Mouse (Mus musculus): ENCODE results near the gene Trmt1. TPM values are rescaled to one million over a fixed set of nuclear protein-coding genes. Genes with fewer than 3 reads are reported as not detected.

The Trmt1 gene
- polyA plus RNA-seq, 1 experiment from 2014 or later = 71.7 TPM

- no peak for DNase-seq (ENCODE audit: low spot score)
- H3K9me3 ChIP-seq (replicated peaks) = no peaks in the 10 kb centered on the region
- H3K36me3 ChIP-seq = no peaks in the 10 kb centered on the region
- H3K4me3 ChIP-seq = no peak overlapping the region
- H3K27me3 ChIP-seq (ENCODE audit: low read depth, poor library complexity, severe bottlenecking) = peaks cover 100% of the 10 kb centered on the region
- H3K4me1 ChIP-seq = peaks cover 75% of the 10 kb centered on the region
- H3K27ac ChIP-seq = 0 out of 2 replicates have a peak overlapping the region, but pooled peaks have one; percentile 63
- 78% methylated on average over 2 of the region's 2 CpGs for WGBS
Measured at GRCm38 (mm10) chr8:84734680-84735079, 48.6 kb downstream of the Trmt1 start.

GRCm38 (mm10) chr8:84735597-84735996, 49.5 kb downstream of the Trmt1 start:
- H3K4me3 ChIP-seq = 0 out of 2 replicates have a peak overlapping the region, but pooled peaks have one; percentile 4
- WGBS = 43% methylated on average over 2 of the region's 2 CpGs
- H3K4me1 ChIP-seq = peaks cover 77% of the 10 kb centered on the region
- no peaks in the 10 kb centered on the region for H3K9me3 ChIP-seq (replicated peaks)
- H3K27me3 ChIP-seq (ENCODE audit: low read depth, poor library complexity, severe bottlenecking) = peaks cover 100% of the 10 kb centered on the region
- no peak for DNase-seq (ENCODE audit: low spot score)
- H3K27ac ChIP-seq = peak overlapping the region; percentile 63
- H3K36me3 ChIP-seq = no peaks in the 10 kb centered on the region

GRCm38 (mm10) chr8:84736521-84736920, 50.4 kb downstream of the Trmt1 start:
- Histone ChIP-seq H3K27me3 (ENCODE audit: low read depth, poor library complexity, severe bottlenecking) (peaks cover 100% of the 10 kb centered on the region), H3K27ac (peak overlapping the region; percentile 63)

GRCm38 (mm10) chr8:84737608-84738007, 51.5 kb downstream of the Trmt1 start:
- Histone ChIP-seq H3K36me3 (no peaks in the 10 kb centered on the region), H3K4me1 (peaks cover 86% of the 10 kb centered on the region), H3K27ac (peak overlapping the region; percentile 95), H3K4me3 (peak overlapping the region; percentile 33), H3K9me3 (replicated peaks) (no peaks in the 10 kb centered on the region), H3K27me3 (ENCODE audit: low read depth, poor library complexity, severe bottlenecking) (peaks cover 100% of the 10 kb centered on the region)
- DNase-seq (ENCODE audit: low spot score) = peak; percentile 88
- WGBS = under 1% methylated on average over 16 of the region's 16 CpGs

More at GRCm38 (mm10) chr8:84736521-84736920, 50.4 kb downstream of the Trmt1 start:
- Histone ChIP-seq H3K4me3 (no peak overlapping the region), H3K36me3 (no peaks in the 10 kb centered on the region), H3K4me1 (peaks cover 81% of the 10 kb centered on the region), H3K9me3 (replicated peaks) (no peaks in the 10 kb centered on the region)
- DNase-seq (ENCODE audit: low spot score) = no peak
- WGBS = 72% methylated on average over 4 of the region's 4 CpGs

GRCm38 (mm10) chr8:84738266-84738665, 52.2 kb downstream of the Trmt1 start:
- 1% methylated on average over 10 of the region's 10 CpGs for WGBS
- no peaks in the 10 kb centered on the region for H3K36me3 ChIP-seq
- H3K27ac ChIP-seq = peak overlapping the region; percentile 95
- DNase-seq (ENCODE audit: low spot score) = peak; percentile 68
- H3K4me1 ChIP-seq = peaks cover 86% of the 10 kb centered on the region
- no peaks in the 10 kb centered on the region for H3K9me3 ChIP-seq (replicated peaks)
- peaks cover 100% of the 10 kb centered on the region for H3K27me3 ChIP-seq (ENCODE audit: low read depth, poor library complexity, severe bottlenecking)
- H3K4me3 ChIP-seq = peak overlapping the region; percentile 33

- H3K9me3 ChIP-seq (replicated peaks) = no peaks in the 10 kb centered on the region
- no peaks in the 10 kb centered on the region for H3K36me3 ChIP-seq
- peaks cover 89% of the 10 kb centered on the region for H3K4me1 ChIP-seq
- DNase-seq (ENCODE audit: low spot score) = no peak
- H3K4me3 ChIP-seq = peak overlapping the region; percentile 33
- 32% methylated on average over 10 of the region's 10 CpGs for WGBS
- peaks cover 100% of the 10 kb centered on the region for H3K27me3 ChIP-seq (ENCODE audit: low read depth, poor library complexity, severe bottlenecking)
- peak overlapping the region; percentile 95 for H3K27ac ChIP-seq
Measured at GRCm38 (mm10) chr8:84738715-84739400, 52.8 kb downstream of the Trmt1 start.

GRCm38 (mm10) chr8:84739401-84739742, 53.3 kb downstream of the Trmt1 start:
- 0% methylated on average over 1 of the region's 1 CpGs for WGBS
- H3K9me3 ChIP-seq (replicated peaks) = no peaks in the 10 kb centered on the region
- H3K4me1 ChIP-seq = peaks cover 94% of the 10 kb centered on the region
- DNase-seq (ENCODE audit: low spot score) = no peak
- peak overlapping the region; percentile 95 for H3K27ac ChIP-seq
- no peak overlapping the region for H3K4me3 ChIP-seq
- peaks cover 100% of the 10 kb centered on the region for H3K27me3 ChIP-seq (ENCODE audit: low read depth, poor library complexity, severe bottlenecking)
- H3K36me3 ChIP-seq = no peaks in the 10 kb centered on the region

GRCm38 (mm10) chr8:84740895-84741843, 55.1 kb downstream of the Trmt1 start:
- 24% methylated on average over 13 of the region's 13 CpGs for WGBS
- no peak overlapping the region for H3K4me3 ChIP-seq

GRCm38 (mm10) chr8:84742171-84743053, 56.3 kb downstream of the Trmt1 start:
- peak; percentile 92 for DNase-seq (ENCODE audit: low spot score)
- H3K4me3 ChIP-seq = peak overlapping the region; percentile 44
- H3K4me1 ChIP-seq = peaks cover 97% of the 10 kb centered on the region
- no peaks in the 10 kb centered on the region for H3K9me3 ChIP-seq (replicated peaks)
- H3K27me3 ChIP-seq (ENCODE audit: low read depth, poor library complexity, severe bottlenecking) = peaks cover 100% of the 10 kb centered on the region
- H3K36me3 ChIP-seq = no peaks in the 10 kb centered on the region
- 1% methylated on average over 32 of the region's 32 CpGs for WGBS
- peak overlapping the region; percentile 95 for H3K27ac ChIP-seq

More at GRCm38 (mm10) chr8:84740895-84741843, 55.1 kb downstream of the Trmt1 start:
- peak overlapping the region; percentile 95 for H3K27ac ChIP-seq
- peaks cover 100% of the 10 kb centered on the region for H3K27me3 ChIP-seq (ENCODE audit: low read depth, poor library complexity, severe bottlenecking)
- DNase-seq (ENCODE audit: low spot score) = no peak
- H3K4me1 ChIP-seq = peaks cover 96% of the 10 kb centered on the region
- H3K9me3 ChIP-seq (replicated peaks) = no peaks in the 10 kb centered on the region
- H3K36me3 ChIP-seq = no peaks in the 10 kb centered on the region

- Histone ChIP-seq H3K4me3 (peak overlapping the region; percentile 44), H3K27ac (peak overlapping the region; percentile 95), H3K4me1 (peaks cover 91% of the 10 kb centered on the region), H3K9me3 (replicated peaks) (no peaks in the 10 kb centered on the region), H3K36me3 (no peaks in the 10 kb centered on the region), H3K27me3 (ENCODE audit: low read depth, poor library complexity, severe bottlenecking) (peaks cover 100% of the 10 kb centered on the region)
- no peak for DNase-seq (ENCODE audit: low spot score)
- WGBS = under 1% methylated on average over 10 of the region's 10 CpGs
Measured at GRCm38 (mm10) chr8:84743054-84743415, 56.9 kb downstream of the Trmt1 start.

- peak overlapping the region; percentile 44 for H3K4me3 ChIP-seq
- DNase-seq (ENCODE audit: low spot score) = peak; percentile 86
- WGBS = 7% methylated on average over 17 of the region's 17 CpGs
- peak overlapping the region; percentile 95 for H3K27ac ChIP-seq
- H3K36me3 ChIP-seq = no peaks in the 10 kb centered on the region
- peaks cover 100% of the 10 kb centered on the region for H3K27me3 ChIP-seq (ENCODE audit: low read depth, poor library complexity, severe bottlenecking)
- H3K4me1 ChIP-seq = peaks cover 84% of the 10 kb centered on the region
- H3K9me3 ChIP-seq (replicated peaks) = no peaks in the 10 kb centered on the region
Measured at GRCm38 (mm10) chr8:84743517-84744420, 57.7 kb downstream of the Trmt1 start.
